Mouse (Mus musculus): ENCODE results near the gene Dock1.

Gene Dock1

GRCm38 (mm10) chr7:134670312-134671002 is at the start of gene Dock1:
Gene Dock1 (plus strand): TSS chr7:134670654.
- peak; percentile 83 for DNase-seq (ENCODE audit: low spot score)

DNA sequence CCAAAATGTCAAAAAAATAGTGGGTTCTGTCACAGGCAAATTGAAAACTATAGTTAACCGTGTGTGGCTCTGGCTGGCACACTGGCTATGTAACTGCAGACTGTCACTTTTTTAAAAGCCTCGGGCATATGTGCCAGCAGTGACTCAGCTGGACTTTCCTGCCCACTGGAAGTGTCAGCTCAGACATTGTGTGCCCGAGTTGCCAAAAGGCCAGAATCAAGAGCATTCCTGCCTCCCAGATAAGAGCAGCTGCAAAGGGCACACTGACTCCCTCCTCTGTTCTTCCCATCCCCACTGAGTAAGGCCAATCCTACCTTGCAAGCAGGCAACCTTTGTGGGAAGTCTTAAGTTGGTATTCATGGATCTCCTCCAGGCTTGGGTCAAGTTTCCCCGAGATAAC is 42.5 kb upstream of the Dock1 start:
- DNase-seq (ENCODE audit: low spot score), result no peak

GRCm38 (mm10) chr7:134650246-134650830 is 20.1 kb upstream of the Dock1 start:
- no peak for DNase-seq (ENCODE audit: low spot score)

GRCm38 (mm10) chr7:134651071-134651470 is 19.4 kb upstream of the Dock1 start:
- no peak for DNase-seq (ENCODE audit: low spot score)

DNA sequence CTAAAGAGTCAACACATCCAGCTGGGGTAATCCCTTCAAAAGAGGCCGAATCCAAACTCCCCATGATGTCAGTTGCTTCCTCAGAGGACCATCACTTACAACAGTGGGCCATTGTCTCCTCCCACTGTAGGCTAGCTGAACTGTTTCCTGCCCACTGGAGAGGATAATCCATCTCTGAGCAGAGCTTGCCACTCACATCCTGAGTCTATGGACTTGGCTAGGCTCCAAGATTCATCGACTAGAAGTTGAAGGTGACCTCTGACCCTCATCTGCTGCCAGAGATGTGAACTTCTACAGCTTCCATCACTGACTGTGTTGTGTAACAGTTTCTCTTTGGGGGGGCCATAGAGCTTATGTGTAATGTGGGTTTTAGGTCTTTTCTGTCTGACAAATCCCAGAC is 7.2 kb upstream of the Dock1 start:
- peak; percentile 45 for DNase-seq (ENCODE audit: low spot score)

DNA sequence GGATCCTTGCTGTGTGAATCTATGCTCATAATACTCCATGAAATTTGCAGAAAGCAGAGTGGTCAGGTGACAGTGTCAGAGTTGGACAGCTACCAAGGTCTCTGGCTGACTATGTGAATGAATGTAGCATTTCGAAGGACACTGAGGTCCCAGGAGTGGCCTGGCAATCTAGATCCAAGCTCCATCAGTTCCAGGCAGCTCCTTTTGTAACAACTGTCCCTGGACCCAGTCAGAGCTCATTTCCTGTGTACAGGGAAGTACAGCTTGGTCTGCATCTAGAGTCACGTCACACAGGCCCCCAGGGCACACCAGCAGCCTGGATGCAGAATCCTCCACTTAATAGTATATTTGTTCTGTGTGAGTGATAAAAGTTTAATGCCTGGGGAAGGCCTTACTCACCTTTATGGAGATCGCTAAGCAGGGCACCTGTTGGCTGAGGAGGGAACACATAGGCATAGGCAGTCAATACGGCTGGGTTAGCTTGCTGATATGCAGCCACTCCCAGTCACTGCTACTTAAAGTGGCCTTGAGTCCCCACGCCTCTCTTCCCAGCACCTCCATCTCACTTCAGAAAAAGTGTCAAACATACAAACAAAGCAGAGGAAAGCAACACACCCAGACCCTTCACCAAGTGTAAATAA is 4.7 kb upstream of the Dock1 start:
- no peak for DNase-seq (ENCODE audit: low spot score)

- DNase-seq (ENCODE audit: low spot score), result no peak
These were observed 3.2 kb upstream of the Dock1 start for GRCm38 (mm10) chr7:134667271-134667702.

DNA sequence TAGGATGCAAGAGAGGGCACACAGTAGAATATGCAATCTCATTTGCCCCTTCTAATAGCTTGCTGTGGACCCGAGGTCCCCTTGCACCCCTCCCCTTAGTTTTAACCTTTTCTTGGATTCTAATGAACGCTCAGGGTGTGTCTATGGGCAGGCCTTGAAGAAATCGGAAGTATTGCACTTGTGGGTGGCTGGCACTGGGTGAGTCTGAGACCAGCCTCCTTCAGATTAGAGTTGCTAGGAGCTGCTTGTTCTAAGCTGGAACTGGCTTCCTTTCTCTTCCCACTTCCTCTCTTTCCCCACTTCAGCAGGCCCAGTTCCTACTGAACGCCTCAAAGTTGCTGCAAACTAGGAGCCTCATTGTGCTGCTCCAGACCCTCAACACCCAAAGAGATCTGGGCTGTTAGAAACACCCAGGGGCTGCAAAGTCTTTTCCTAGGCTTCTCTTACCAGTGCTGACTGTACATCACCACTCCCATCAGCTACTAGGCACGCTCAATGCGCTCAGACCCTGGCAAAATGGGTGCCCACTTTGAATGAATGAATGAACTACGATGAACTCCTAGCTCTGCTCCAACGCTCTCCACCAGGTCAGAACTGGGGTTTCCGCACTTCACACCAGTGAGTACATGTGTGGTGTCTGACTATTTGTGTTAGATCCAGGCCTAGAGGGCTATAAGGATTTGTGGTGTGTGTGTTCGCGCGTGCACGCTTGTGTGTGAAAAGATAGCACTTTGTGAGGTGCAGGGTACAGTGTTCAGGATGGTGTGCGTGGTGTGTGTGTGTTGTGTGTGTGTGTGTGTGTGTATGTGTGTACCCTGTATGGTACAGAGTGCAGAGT is 761 bp upstream of the Dock1 start:
- DNase-seq (ENCODE audit: low spot score), result no peak

- peak; percentile 68 for DNase-seq (ENCODE audit: low spot score)
These were observed 578 bp downstream of the Dock1 start for GRCm38 (mm10) chr7:134671003-134671461.

- DNase-seq (ENCODE audit: low spot score), result peak; percentile 49
These were observed 1.0 kb downstream of the Dock1 start for GRCm38 (mm10) chr7:134671467-134671901.

- DNase-seq (ENCODE audit: low spot score), result no peak
These were observed 2.7 kb downstream of the Dock1 start for GRCm38 (mm10) chr7:134673135-134673534.

DNA sequence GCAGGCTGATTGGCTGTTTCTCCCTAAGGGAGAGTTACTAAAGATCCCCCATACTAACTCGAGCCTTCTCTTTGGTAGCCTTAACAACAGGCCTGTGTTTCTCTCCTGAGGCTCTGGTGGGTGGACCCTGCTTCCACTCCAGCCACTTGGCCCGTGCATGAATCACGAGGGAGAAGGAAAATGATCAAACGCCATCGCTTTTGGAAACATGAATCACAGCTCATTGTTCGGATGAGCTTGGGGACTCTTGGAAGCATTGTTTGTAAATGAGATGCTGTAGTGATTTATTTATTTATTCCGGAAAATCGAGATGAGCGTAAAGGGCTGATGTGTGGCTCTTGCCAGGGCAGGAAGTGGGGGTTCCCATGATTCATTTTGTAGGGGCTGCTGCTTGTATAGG is 3.5 kb downstream of the Dock1 start:
- DNase-seq (ENCODE audit: low spot score), result no peak

DNA sequence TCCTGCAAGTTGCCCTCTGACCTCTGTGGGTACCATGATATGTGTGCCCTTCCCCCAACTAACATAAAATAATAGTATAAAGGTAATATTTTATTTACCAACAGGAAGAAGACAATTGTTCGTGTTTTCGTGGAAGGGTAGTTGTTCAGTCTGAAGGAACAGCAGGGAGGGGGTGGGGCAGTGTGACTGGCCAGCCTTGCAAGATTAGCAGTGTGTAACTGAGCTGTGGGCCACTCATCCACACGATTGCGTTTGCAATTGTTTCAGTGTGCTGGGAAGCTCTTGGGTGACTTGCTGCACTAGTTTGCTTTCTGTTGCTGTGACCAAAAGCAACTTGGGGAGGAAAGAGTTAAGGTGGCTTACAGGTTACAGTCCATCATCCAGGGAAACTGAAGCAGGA is 7.4 kb downstream of the Dock1 start:
- no peak for DNase-seq (ENCODE audit: low spot score)

GRCm38 (mm10) chr7:134679314-134680158 is 9.1 kb downstream of the Dock1 start:
- DNase-seq (ENCODE audit: low spot score), result peak; percentile 18

- DNase-seq (ENCODE audit: low spot score), result no peak
These were observed 9.7 kb downstream of the Dock1 start for GRCm38 (mm10) chr7:134680161-134680560.

- DNase-seq (ENCODE audit: low spot score), result no peak
These were observed 11.5 kb downstream of the Dock1 start for GRCm38 (mm10) chr7:134681729-134682527.

GRCm38 (mm10) chr7:134688332-134688731 is 17.9 kb downstream of the Dock1 start:
- DNase-seq (ENCODE audit: low spot score), result no peak

DNA sequence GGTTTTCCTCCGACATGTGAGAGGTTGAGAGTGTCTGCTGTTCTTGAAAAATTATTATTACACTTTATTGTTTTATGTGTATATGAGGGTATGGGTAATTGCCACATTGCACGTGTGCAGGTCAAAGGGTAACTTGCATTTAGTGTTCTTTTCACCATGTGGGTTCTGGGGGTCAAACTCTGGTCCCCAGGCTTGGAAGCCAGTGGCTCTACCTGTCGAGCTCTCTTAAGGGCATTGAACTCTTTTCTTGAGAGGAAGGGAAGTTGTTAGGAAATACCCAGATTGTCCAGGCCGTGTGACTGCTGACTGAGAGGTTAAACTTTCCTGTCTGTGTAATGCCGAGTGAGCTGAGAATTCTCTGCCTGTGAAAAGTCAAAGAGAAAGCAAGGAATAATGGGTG is 19.7 kb downstream of the Dock1 start:
- DNase-seq (ENCODE audit: low spot score), result no peak

DNA sequence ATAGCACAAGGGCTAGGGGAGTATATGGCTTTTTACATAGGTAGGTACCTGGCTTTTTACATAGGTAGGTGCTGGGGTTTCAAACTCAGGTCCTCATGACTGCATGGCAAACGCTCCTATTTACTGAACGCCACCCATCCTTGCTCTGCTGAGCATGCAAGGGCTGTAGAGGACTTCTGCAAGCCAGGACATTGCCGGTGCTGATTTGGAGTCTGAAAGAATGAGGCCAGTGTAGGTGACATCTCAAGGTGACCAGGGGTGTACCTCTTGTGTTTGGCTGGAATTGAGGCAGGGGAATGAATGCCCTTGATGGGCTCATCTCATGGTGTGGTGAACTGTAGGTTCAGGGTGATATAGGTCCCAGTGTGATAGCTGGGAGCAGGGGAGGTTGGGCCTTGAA is 20.4 kb downstream of the Dock1 start:
- DNase-seq (ENCODE audit: low spot score), result no peak

DNA sequence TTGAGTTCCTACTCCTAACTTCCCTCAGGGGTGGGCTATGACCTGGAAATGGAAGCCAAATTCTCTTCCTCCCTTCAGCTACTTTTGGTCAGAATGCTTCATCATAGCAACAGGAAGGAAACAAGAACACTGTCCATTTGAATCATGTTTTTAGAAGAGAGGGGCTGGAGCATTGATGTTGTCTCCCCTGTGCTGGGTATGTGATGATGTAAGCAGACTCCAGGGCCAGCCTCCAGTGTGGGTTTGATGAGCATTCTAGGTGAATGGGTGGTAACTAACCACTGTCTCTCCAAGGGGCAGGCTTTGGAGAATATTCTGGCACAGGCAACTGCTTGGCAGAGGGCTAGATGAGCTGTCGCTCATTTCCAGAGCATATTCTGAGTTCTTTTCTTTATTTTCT is 22.9 kb downstream of the Dock1 start:
- no peak for DNase-seq (ENCODE audit: low spot score)

DNA sequence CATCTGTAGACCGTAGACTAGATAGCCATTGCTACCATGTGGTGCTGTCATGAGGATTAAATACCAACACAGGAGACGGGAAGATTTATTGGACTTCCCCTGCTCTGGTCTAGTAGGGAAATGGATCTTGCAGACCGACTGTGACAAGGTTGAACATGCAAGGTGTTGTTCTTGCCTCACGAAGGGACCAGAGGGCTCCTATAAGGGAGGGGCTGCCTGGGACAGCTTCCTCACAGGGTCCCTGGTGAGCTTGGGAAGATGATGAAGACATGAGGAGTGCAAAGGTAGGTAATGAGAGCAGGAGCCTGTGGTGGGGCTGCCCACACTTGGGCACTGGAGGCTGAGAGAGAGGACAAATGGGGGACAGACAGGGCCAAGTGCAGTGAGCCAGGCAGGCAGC is 25.0 kb downstream of the Dock1 start:
- DNase-seq (ENCODE audit: low spot score), result no peak
